Mouse (Mus musculus): ENCODE measurements around the gene Rab11a. TPM values are rescaled to one million over a fixed set of nuclear protein-coding genes. Genes with fewer than 3 reads are reported as not detected.
"Not testable (repeated sequence)": the region's sequence is repeated elsewhere in the genome, so short reads cannot be mapped to it uniquely, and the experiment has no call there.

Gene Rab11a
- polyA plus RNA-seq, 2 experiments = 243 to 434 TPM

GRCm38 (mm10) chr9:64687122-64688014 is 50.2 kb downstream of the Rab11a start:
- Histone ChIP-seq H3K4me2 (replicated peaks; ENCODE audit: low read depth, low read length, severe bottlenecking) (no peak overlapping the region), H3K27me3 (ENCODE audit: control insufficient read depth, insufficient read depth, low read length) (no peaks in the 10 kb centered on the region), H3K9me3 (ENCODE audit: control insufficient read depth, low read length) (no peaks in the 10 kb centered on the region), H3K9ac (ENCODE audit: low read depth, low read length, severe bottlenecking) (no peak overlapping the region), H3K4me3 (replicated peaks; ENCODE audit: low read length) (no peak overlapping the region), H3K36me3 (ENCODE audit: control insufficient read depth, insufficient read depth, low read length) (no peaks in the 10 kb centered on the region), H3K4me1 (ENCODE audit: control insufficient read depth, insufficient read depth, low read length) (no peaks in the 10 kb centered on the region), H3K27ac (replicated peaks; ENCODE audit: low read depth, low read length) (no peak overlapping the region)
- DNase-seq (ENCODE audit: low spot score) (no peak), ATAC-seq (ENCODE audit: low FRiP score, low read depth) (no peak)
- no peak for TF ChIP-seq POLR2A (IDR thresholded peaks at IDR 0.05; ENCODE audit: borderline replicate concordance, extremely low read depth, insufficient read depth, insufficient read length)
- 22% methylated on average over 13 of the region's 13 CpGs for WGBS

DNA sequence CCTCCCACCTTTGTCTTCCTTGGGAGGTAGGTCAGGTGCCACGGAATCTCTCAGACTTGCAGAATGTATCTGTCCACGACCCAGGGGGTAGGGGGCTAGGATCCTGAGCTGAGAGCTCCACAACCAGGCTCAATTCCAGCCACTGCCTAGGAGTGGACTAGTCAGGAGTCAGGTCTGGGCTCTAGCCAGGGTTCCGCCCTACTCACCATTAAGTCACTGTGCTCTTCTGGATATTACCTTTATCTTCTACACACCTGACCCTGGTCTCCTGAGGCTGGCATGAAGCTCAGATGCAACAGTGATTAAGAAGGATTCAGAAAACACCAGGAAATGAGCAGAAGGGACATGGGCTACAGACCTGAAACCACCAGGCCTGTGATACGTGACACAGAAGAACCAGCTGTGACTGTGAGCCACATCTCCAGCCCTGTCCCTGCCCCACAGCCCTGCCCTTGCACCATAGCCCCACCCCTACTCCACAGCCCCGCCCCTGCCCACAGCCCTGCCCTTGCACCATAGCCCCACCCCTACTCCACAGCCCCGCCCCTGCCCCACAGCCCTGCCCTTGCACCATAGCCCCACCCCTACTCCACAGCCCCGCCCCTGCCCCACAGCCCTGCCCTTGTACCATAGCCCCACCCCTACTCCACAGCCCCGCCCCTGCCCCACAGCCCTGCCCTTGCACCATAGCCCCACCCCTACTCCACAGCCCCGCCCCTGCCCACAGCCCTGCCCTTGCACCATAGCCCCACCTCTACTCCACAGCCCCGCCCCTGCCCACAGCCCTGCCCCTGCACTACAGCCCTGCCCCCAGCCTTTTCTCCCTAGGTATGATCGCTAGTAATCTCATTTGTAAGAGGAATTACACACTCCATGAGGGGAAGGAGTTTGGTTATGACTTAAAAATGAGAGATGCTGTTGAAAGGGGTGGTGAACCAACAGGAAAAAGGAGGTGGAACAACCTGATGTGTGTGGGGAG is 65.9 kb downstream of the Rab11a start:
- not testable (repeated sequence) for DNase-seq (ENCODE audit: low spot score); H3K4me3 ChIP-seq (replicated peaks; ENCODE audit: low read length); H3K9ac ChIP-seq (ENCODE audit: low read depth, low read length, severe bottlenecking); H3K27me3 ChIP-seq (ENCODE audit: control insufficient read depth, insufficient read depth, low read length); H3K9me3 ChIP-seq (ENCODE audit: control insufficient read depth, low read length); H3K27ac ChIP-seq (replicated peaks; ENCODE audit: low read depth, low read length); H3K4me2 ChIP-seq (replicated peaks; ENCODE audit: low read depth, low read length, severe bottlenecking); H3K36me3 ChIP-seq (ENCODE audit: control insufficient read depth, insufficient read depth, low read length); ATAC-seq (ENCODE audit: low FRiP score, low read depth); H3K4me1 ChIP-seq (ENCODE audit: control insufficient read depth, insufficient read depth, low read length)
- 31% methylated on average over 7 of the region's 11 CpGs for WGBS

- no peak overlapping the region for H3K9ac ChIP-seq (ENCODE audit: low read depth, low read length, severe bottlenecking)
- H3K27ac ChIP-seq (replicated peaks; ENCODE audit: low read depth, low read length) = no peak overlapping the region
- 72% methylated on average over 2 of the region's 2 CpGs for WGBS
- no peak overlapping the region for H3K4me3 ChIP-seq (replicated peaks; ENCODE audit: low read length)
- DNase-seq (ENCODE audit: low spot score) (no peak), ATAC-seq (ENCODE audit: low FRiP score, low read depth) (no peak)
- H3K27me3 ChIP-seq (ENCODE audit: control insufficient read depth, insufficient read depth, low read length) = no peaks in the 10 kb centered on the region
- no peaks in the 10 kb centered on the region for H3K36me3 ChIP-seq (ENCODE audit: control insufficient read depth, insufficient read depth, low read length)
- TF ChIP-seq POLR2A (IDR thresholded peaks at IDR 0.05; ENCODE audit: borderline replicate concordance, extremely low read depth, insufficient read depth, insufficient read length) = no peak
- H3K4me2 ChIP-seq (replicated peaks; ENCODE audit: low read depth, low read length, severe bottlenecking) = no peak overlapping the region
- no peaks in the 10 kb centered on the region for H3K4me1 ChIP-seq (ENCODE audit: control insufficient read depth, insufficient read depth, low read length)
- no peaks in the 10 kb centered on the region for H3K9me3 ChIP-seq (ENCODE audit: control insufficient read depth, low read length)
Observed at GRCm38 (mm10) chr9:64668001-64668400, 69.6 kb downstream of the Rab11a start.

GRCm38 (mm10) chr9:64667513-64667912 is 70.0 kb downstream of the Rab11a start:
- DNase-seq (ENCODE audit: low spot score) = peak; percentile 78
- Histone ChIP-seq H3K4me3 (replicated peaks; ENCODE audit: low read length) (no peak overlapping the region), H3K9ac (ENCODE audit: low read depth, low read length, severe bottlenecking) (no peak overlapping the region), H3K4me1 (ENCODE audit: control insufficient read depth, insufficient read depth, low read length) (no peaks in the 10 kb centered on the region), H3K27me3 (ENCODE audit: control insufficient read depth, insufficient read depth, low read length) (no peaks in the 10 kb centered on the region), H3K36me3 (ENCODE audit: control insufficient read depth, insufficient read depth, low read length) (no peaks in the 10 kb centered on the region), H3K4me2 (replicated peaks; ENCODE audit: low read depth, low read length, severe bottlenecking) (no peak overlapping the region), H3K9me3 (ENCODE audit: control insufficient read depth, low read length) (no peaks in the 10 kb centered on the region), H3K27ac (replicated peaks; ENCODE audit: low read depth, low read length) (no peak overlapping the region)
- ATAC-seq (ENCODE audit: low FRiP score, low read depth) = no peak
- no peak for TF ChIP-seq POLR2A (IDR thresholded peaks at IDR 0.05; ENCODE audit: borderline replicate concordance, extremely low read depth, insufficient read depth, insufficient read length)
- whole genome bisulfite sequencing = 8% methylated on average over 5 of the region's 5 CpGs

DNA sequence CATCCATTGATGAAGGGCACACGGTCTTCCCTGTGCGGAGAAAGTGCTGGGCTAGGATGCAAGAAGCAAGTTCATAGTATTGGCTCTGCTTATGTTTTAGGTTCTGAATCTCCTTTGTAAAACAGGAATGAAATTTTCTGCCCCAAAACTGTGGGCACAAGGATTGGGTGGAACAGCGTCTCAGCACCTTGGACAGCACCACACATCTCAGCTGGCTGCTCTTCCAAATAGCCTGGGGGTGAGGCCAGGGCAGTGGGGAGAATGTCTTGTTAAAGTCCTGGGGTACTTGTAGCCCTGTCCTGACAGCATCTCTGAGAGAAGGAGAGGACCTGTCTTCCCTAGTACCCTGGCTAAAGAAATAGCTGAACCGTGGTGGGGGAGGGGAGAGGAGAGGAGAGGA is 71.0 kb downstream of the Rab11a start:
- no peak overlapping the region for H3K9ac ChIP-seq (ENCODE audit: low read depth, low read length, severe bottlenecking)
- no peak overlapping the region for H3K4me3 ChIP-seq (replicated peaks; ENCODE audit: low read length)
- no peak for TF ChIP-seq POLR2A (IDR thresholded peaks at IDR 0.05; ENCODE audit: borderline replicate concordance, extremely low read depth, insufficient read depth, insufficient read length)
- H3K4me2 ChIP-seq (replicated peaks; ENCODE audit: low read depth, low read length, severe bottlenecking) = no peak overlapping the region
- no peaks in the 10 kb centered on the region for H3K36me3 ChIP-seq (ENCODE audit: control insufficient read depth, insufficient read depth, low read length)
- ATAC-seq (ENCODE audit: low FRiP score, low read depth) = no peak
- H3K27me3 ChIP-seq (ENCODE audit: control insufficient read depth, insufficient read depth, low read length) = no peaks in the 10 kb centered on the region
- no peaks in the 10 kb centered on the region for H3K9me3 ChIP-seq (ENCODE audit: control insufficient read depth, low read length)
- 28% methylated on average over 4 of the region's 4 CpGs for WGBS
- peak; percentile 73 for DNase-seq (ENCODE audit: low spot score)
- no peaks in the 10 kb centered on the region for H3K4me1 ChIP-seq (ENCODE audit: control insufficient read depth, insufficient read depth, low read length)
- H3K27ac ChIP-seq (replicated peaks; ENCODE audit: low read depth, low read length) = no peak overlapping the region

Small RNAs within 50 kb of the gene (microRNA-seq; reads per million reads assigned to microRNA genes)
- gene Gm47308 = not detected

Other genes with a start within 250 kb of the Rab11a start
- 9.7 and 10.4 TPM in 2 replicates for gene Dennd4a, start 73.6 kb upstream of the Rab11a start, polyA plus RNA-seq (2012; rRNA removed)
- 8.2 and 8.7 TPM in 2 replicates for gene Dennd4a, start 73.6 kb upstream of the Rab11a start, polyA plus RNA-seq (2014; fragmentation: Nextera tagmentation; extraction: Ambion mirVana)
- gene Slc24a1, start 213.8 kb upstream of the Rab11a start, polyA plus RNA-seq (2012; rRNA removed) = 0.06 and 0.08 TPM in 2 replicates
- 0.03 TPM in 1 of 2 replicates, not detected in the other for gene Slc24a1, start 213.8 kb upstream of the Rab11a start, polyA plus RNA-seq (2014; fragmentation: Nextera tagmentation; extraction: Ambion mirVana)
- 37.0 and 38.1 TPM in 2 replicates for gene Ints14, start 223.1 kb upstream of the Rab11a start, polyA plus RNA-seq (2012; rRNA removed)
- 50.4 and 50.5 TPM in 2 replicates for gene Ints14, start 223.1 kb upstream of the Rab11a start, polyA plus RNA-seq (2014; fragmentation: Nextera tagmentation; extraction: Ambion mirVana)